Mouse (Mus musculus): Measurements from ENCODE around the gene Cdh5.

- TF ChIP-seq GATA1 (IDR thresholded peaks at IDR 0.05; ENCODE audit: low read length) (no peak), TAL1 (IDR thresholded peaks at IDR 0.05; ENCODE audit: low read length) (no peak)
Observed at GRCm38 (mm10) chr8:104085281-104085680, 16.1 kb upstream of the Cdh5 start.
